Mouse (Mus musculus): ENCODE measurements around the gene Higd1b. TPM values are rescaled to one million over a fixed set of nuclear protein-coding genes. Genes with fewer than 3 reads are reported as not detected.

Gene Higd1b
- polyA plus RNA-seq (2014; fragmentation: Nextera tagmentation; extraction: Ambion mirVana), result 5.0 and 10.2 TPM in 2 replicates

GRCm38 (mm10) chr11:102835549-102835948 is at the start of gene Higd1b:
TSS of gene Higd1b (plus strand) at chr11:102835849.
- Histone ChIP-seq H3K36me3 (ENCODE audit: control insufficient read depth, insufficient read depth, low read length) (peaks cover 35% of the 10 kb centered on the region), H3K4me1 (ENCODE audit: control insufficient read depth, insufficient read depth, low read length) (no peaks in the 10 kb centered on the region), H3K27me3 (ENCODE audit: control insufficient read depth, insufficient read depth, low read length) (no peaks in the 10 kb centered on the region), H3K9ac (replicated peaks; ENCODE audit: low read depth, low read length) (no peak within 1 kb of the TSS), H3K4me2 (ENCODE audit: low read depth, low read length) (no peak within 1 kb of the TSS), H3K9me3 (ENCODE audit: control insufficient read depth, low read length) (no peaks in the 10 kb centered on the region), H3K27ac (ENCODE audit: low read depth, low read length) (no peak within 1 kb of the TSS), H3K4me3 (ENCODE audit: low read depth, low read length) (no peak within 1 kb of the TSS)
- WGBS, result 78% methylated on average over 4 of the region's 4 CpGs
- no peak for ATAC-seq (ENCODE audit: low read depth)

GRCm38 (mm10) chr11:102787688-102788177 is 47.9 kb upstream of the Higd1b start:
- H3K9me3 ChIP-seq (ENCODE audit: control insufficient read depth, low read length), result no peaks in the 10 kb centered on the region
- no peak for ATAC-seq (ENCODE audit: low read depth)
- H3K9ac ChIP-seq (replicated peaks; ENCODE audit: low read depth, low read length), result no peak overlapping the region
- WGBS, result 79% methylated on average over 5 of the region's 5 CpGs
- no peak overlapping the region for H3K27ac ChIP-seq (ENCODE audit: low read depth, low read length)
- H3K27me3 ChIP-seq (ENCODE audit: control insufficient read depth, insufficient read depth, low read length), result no peaks in the 10 kb centered on the region
- H3K4me2 ChIP-seq (ENCODE audit: low read depth, low read length), result no peak overlapping the region
- no peaks in the 10 kb centered on the region for H3K36me3 ChIP-seq (ENCODE audit: control insufficient read depth, insufficient read depth, low read length)
- 0 out of 2 replicates have a peak, but pooled peaks cover 2% of the 10 kb centered on the region for H3K4me1 ChIP-seq (ENCODE audit: control insufficient read depth, insufficient read depth, low read length)
- no peak overlapping the region for H3K4me3 ChIP-seq (ENCODE audit: low read depth, low read length)

GRCm38 (mm10) chr11:102791682-102792445 is 43.8 kb upstream of the Higd1b start:
- no peak overlapping the region for H3K4me2 ChIP-seq (ENCODE audit: low read depth, low read length)
- ATAC-seq (ENCODE audit: low read depth), result no peak
- H3K36me3 ChIP-seq (ENCODE audit: control insufficient read depth, insufficient read depth, low read length), result no peaks in the 10 kb centered on the region
- no peak overlapping the region for H3K9ac ChIP-seq (replicated peaks; ENCODE audit: low read depth, low read length)
- H3K4me3 ChIP-seq (ENCODE audit: low read depth, low read length), result no peak overlapping the region
- 0 out of 2 replicates have a peak, but pooled peaks cover 2% of the 10 kb centered on the region for H3K4me1 ChIP-seq (ENCODE audit: control insufficient read depth, insufficient read depth, low read length)
- no peak overlapping the region for H3K27ac ChIP-seq (ENCODE audit: low read depth, low read length)
- no peaks in the 10 kb centered on the region for H3K27me3 ChIP-seq (ENCODE audit: control insufficient read depth, insufficient read depth, low read length)
- WGBS, result 59% methylated on average over 14 of the region's 14 CpGs
- no peaks in the 10 kb centered on the region for H3K9me3 ChIP-seq (ENCODE audit: control insufficient read depth, low read length)

- Histone ChIP-seq H3K27me3 (ENCODE audit: control insufficient read depth, insufficient read depth, low read length) (no peaks in the 10 kb centered on the region), H3K9me3 (ENCODE audit: control insufficient read depth, low read length) (no peaks in the 10 kb centered on the region), H3K27ac (ENCODE audit: low read depth, low read length) (no peak overlapping the region), H3K4me2 (ENCODE audit: low read depth, low read length) (no peak overlapping the region), H3K9ac (replicated peaks; ENCODE audit: low read depth, low read length) (no peak overlapping the region), H3K36me3 (ENCODE audit: control insufficient read depth, insufficient read depth, low read length) (peaks cover 3% of the 10 kb centered on the region; the same call in 1 of the 2 replicates), H3K4me1 (ENCODE audit: control insufficient read depth, insufficient read depth, low read length) (0 out of 2 replicates have a peak, but pooled peaks cover 2% of the 10 kb centered on the region), H3K4me3 (ENCODE audit: low read depth, low read length) (no peak overlapping the region)
- 65% methylated on average over 8 of the region's 8 CpGs for WGBS
- no peak for ATAC-seq (ENCODE audit: low read depth)
Measured at GRCm38 (mm10) chr11:102794157-102794556, 41.5 kb upstream of the Higd1b start.

- H3K4me2 ChIP-seq (ENCODE audit: low read depth, low read length), result no peak overlapping the region
- 86% methylated on average over 5 of the region's 5 CpGs for WGBS
- no peaks in the 10 kb centered on the region for H3K4me1 ChIP-seq (ENCODE audit: control insufficient read depth, insufficient read depth, low read length)
- H3K27ac ChIP-seq (ENCODE audit: low read depth, low read length), result no peak overlapping the region
- no peaks in the 10 kb centered on the region for H3K9me3 ChIP-seq (ENCODE audit: control insufficient read depth, low read length)
- H3K36me3 ChIP-seq (ENCODE audit: control insufficient read depth, insufficient read depth, low read length), result peaks cover 14% of the 10 kb centered on the region; the same call in 1 of the 2 replicates
- no peak overlapping the region for H3K4me3 ChIP-seq (ENCODE audit: low read depth, low read length)
- ATAC-seq (ENCODE audit: low read depth), result no peak
- H3K27me3 ChIP-seq (ENCODE audit: control insufficient read depth, insufficient read depth, low read length), result no peaks in the 10 kb centered on the region
- H3K9ac ChIP-seq (replicated peaks; ENCODE audit: low read depth, low read length), result no peak overlapping the region
Measured at GRCm38 (mm10) chr11:102803453-102803852, 32.2 kb upstream of the Higd1b start.

- no peak for ATAC-seq (ENCODE audit: low read depth)
- no peak overlapping the region for H3K27ac ChIP-seq (ENCODE audit: low read depth, low read length)
- H3K4me2 ChIP-seq (ENCODE audit: low read depth, low read length), result no peak overlapping the region
- H3K27me3 ChIP-seq (ENCODE audit: control insufficient read depth, insufficient read depth, low read length), result no peaks in the 10 kb centered on the region
- 74% methylated on average over 5 of the region's 5 CpGs for WGBS
- H3K4me1 ChIP-seq (ENCODE audit: control insufficient read depth, insufficient read depth, low read length), result no peaks in the 10 kb centered on the region
- H3K9me3 ChIP-seq (ENCODE audit: control insufficient read depth, low read length), result no peaks in the 10 kb centered on the region
- no peaks in the 10 kb centered on the region for H3K36me3 ChIP-seq (ENCODE audit: control insufficient read depth, insufficient read depth, low read length)
- no peak overlapping the region for H3K9ac ChIP-seq (replicated peaks; ENCODE audit: low read depth, low read length)
- H3K4me3 ChIP-seq (ENCODE audit: low read depth, low read length), result no peak overlapping the region
Measured at GRCm38 (mm10) chr11:102808246-102808645, 27.4 kb upstream of the Higd1b start.

- H3K4me1 ChIP-seq (ENCODE audit: control insufficient read depth, insufficient read depth, low read length), result 0 out of 2 replicates have a peak, but pooled peaks cover 2% of the 10 kb centered on the region
- no peak overlapping the region for H3K4me2 ChIP-seq (ENCODE audit: low read depth, low read length)
- no peaks in the 10 kb centered on the region for H3K9me3 ChIP-seq (ENCODE audit: control insufficient read depth, low read length)
- no peak overlapping the region for H3K27ac ChIP-seq (ENCODE audit: low read depth, low read length)
- no peak overlapping the region for H3K9ac ChIP-seq (replicated peaks; ENCODE audit: low read depth, low read length)
- 33% methylated on average over 4 of the region's 4 CpGs for WGBS
- no peak overlapping the region for H3K4me3 ChIP-seq (ENCODE audit: low read depth, low read length)
- H3K36me3 ChIP-seq (ENCODE audit: control insufficient read depth, insufficient read depth, low read length), result no peaks in the 10 kb centered on the region
- H3K27me3 ChIP-seq (ENCODE audit: control insufficient read depth, insufficient read depth, low read length), result no peaks in the 10 kb centered on the region
- ATAC-seq (ENCODE audit: low read depth), result no peak
Measured at GRCm38 (mm10) chr11:102810721-102811485, 24.7 kb upstream of the Higd1b start.

GRCm38 (mm10) chr11:102814881-102815280 is 20.8 kb upstream of the Higd1b start:
- Histone ChIP-seq H3K4me3 (ENCODE audit: low read depth, low read length) (no peak overlapping the region), H3K36me3 (ENCODE audit: control insufficient read depth, insufficient read depth, low read length) (no peaks in the 10 kb centered on the region), H3K4me1 (ENCODE audit: control insufficient read depth, insufficient read depth, low read length) (peaks cover 14% of the 10 kb centered on the region), H3K27ac (ENCODE audit: low read depth, low read length) (no peak overlapping the region), H3K9ac (replicated peaks; ENCODE audit: low read depth, low read length) (no peak overlapping the region), H3K4me2 (ENCODE audit: low read depth, low read length) (no peak overlapping the region), H3K27me3 (ENCODE audit: control insufficient read depth, insufficient read depth, low read length) (no peaks in the 10 kb centered on the region), H3K9me3 (ENCODE audit: control insufficient read depth, low read length) (no peaks in the 10 kb centered on the region)
- ATAC-seq (ENCODE audit: low read depth), result no peak

Measured in neural tube, embryonic 14.5 days (tissue).